Mouse (Mus musculus) right cerebral cortex, postnatal 14 days (tissue): Measurements from ENCODE around the gene Gm49325.
A peak's percentile ranks its signal among the peaks of the same experiment; 100 is the strongest.

Experiments used
- DNase-seq: peaks from one replicate; pipeline ENCODE4 v3.0.0; 2022

Gm49325 gene

GRCm38 (mm10) chr10:77589749-77590148, 16.2 kb upstream of the Gm49325 start:
- no peak for DNase-seq

- DNase-seq, result peak; percentile 64
Measured at GRCm38 (mm10) chr10:77590812-77591211, 15.2 kb upstream of the Gm49325 start.

GRCm38 (mm10) chr10:77591546-77591945, 14.5 kb upstream of the Gm49325 start:
- DNase-seq, result peak; percentile 44

GRCm38 (mm10) chr10:77596060-77596459, 9.9 kb upstream of the Gm49325 start:
- no peak for DNase-seq

- DNase-seq, result no peak
Measured at GRCm38 (mm10) chr10:77603021-77603420, 3.0 kb upstream of the Gm49325 start.

- DNase-seq, result no peak
Measured at GRCm38 (mm10) chr10:77604111-77604510, 1.9 kb upstream of the Gm49325 start.

GRCm38 (mm10) chr10:77604958-77605357, 1.0 kb upstream of the Gm49325 start:
- no peak for DNase-seq

- no peak for DNase-seq
Measured at GRCm38 (mm10) chr10:77605368-77605767, 629 bp upstream of the Gm49325 start.

- no peak for DNase-seq
Measured at GRCm38 (mm10) chr10:77606855-77607254, 858 bp downstream of the Gm49325 start.

- no peak for DNase-seq
Measured at GRCm38 (mm10) chr10:77607441-77607840, 1.4 kb downstream of the Gm49325 start.

- DNase-seq, result no peak
Measured at GRCm38 (mm10) chr10:77608589-77608988, 2.6 kb downstream of the Gm49325 start.

GRCm38 (mm10) chr10:77610221-77610961, 4.4 kb downstream of the Gm49325 start:
- DNase-seq, result no peak

- no peak for DNase-seq
Measured at GRCm38 (mm10) chr10:77613409-77613808, 7.4 kb downstream of the Gm49325 start.

GRCm38 (mm10) chr10:77615647-77616046, 9.7 kb downstream of the Gm49325 start:
- no peak for DNase-seq

GRCm38 (mm10) chr10:77616166-77616565, 10.2 kb downstream of the Gm49325 start:
- DNase-seq, result no peak

GRCm38 (mm10) chr10:77616926-77617325, 10.9 kb downstream of the Gm49325 start:
- DNase-seq, result no peak

GRCm38 (mm10) chr10:77621546-77621945, 15.5 kb downstream of the Gm49325 start:
- DNase-seq, result no peak

GRCm38 (mm10) chr10:77622055-77622988, 16.3 kb downstream of the Gm49325 start, which contains the start of gene Ube2g2:
TSS of gene Ube2g2 (plus strand) at chr10:77622275.
- peak; percentile 93 for DNase-seq

GRCm38 (mm10) chr10:77623069-77623492, 17.1 kb downstream of the Gm49325 start:
- DNase-seq, result no peak

GRCm38 (mm10) chr10:77623639-77624400, 17.8 kb downstream of the Gm49325 start:
- no peak for DNase-seq

GRCm38 (mm10) chr10:77624570-77624995, 18.6 kb downstream of the Gm49325 start:
- no peak for DNase-seq

GRCm38 (mm10) chr10:77626036-77626435, 20.0 kb downstream of the Gm49325 start:
- DNase-seq, result no peak

GRCm38 (mm10) chr10:77626591-77626990, 20.6 kb downstream of the Gm49325 start:
- no peak for DNase-seq
